Mouse (Mus musculus) erythroblast, embryonic 14.5 days (primary cell): ENCODE data around the gene Mid1. TPM values are rescaled to one million over a fixed set of nuclear protein-coding genes. Genes with fewer than 3 reads are reported as not detected.

Experiments used
- H3K27me3 ChIP-seq: 2 replicates; pipeline ENCODE4 v1.6.1; 2012; ENCODE audit warnings: inconsistent platforms; ENCODE audit not compliant: control insufficient read depth
- H3K36me3 ChIP-seq: 2 replicates; pipeline ENCODE4 v1.6.1; 2012; ENCODE audit warnings: mild to moderate bottlenecking, inconsistent platforms; ENCODE audit not compliant: control insufficient read depth
- H3K4me1 ChIP-seq: 2 replicates; pipeline ENCODE4 v1.6.1; 2012; ENCODE audit warnings: inconsistent platforms; ENCODE audit not compliant: control insufficient read depth
- H3K4me3 ChIP-seq: replicated peaks from 2 replicates; pipeline ENCODE3; 2012; ENCODE audit warnings: moderate library complexity, mild to moderate bottlenecking, inconsistent platforms
- H3K9me3 ChIP-seq: 2 replicates; pipeline ENCODE4 v1.6.1; 2012; ENCODE audit warnings: low read length, inconsistent platforms, mixed read lengths; ENCODE audit not compliant: control insufficient read depth
- GATA1 ChIP-seq: IDR thresholded peaks from 2 replicates; pipeline ENCODE4 v1.6.1; 2012; ENCODE audit warnings: low read length, inconsistent platforms, mixed read lengths
- TAL1 ChIP-seq: IDR thresholded peaks from 3 replicates; pipeline ENCODE4 v1.6.1; 2012; ENCODE audit warnings: low read length, inconsistent platforms, mixed read lengths
- polyA plus RNA-seq: library from polyadenylated mRNA; stranded (reverse); fragments of >175 nt; gene quantifications from 2 replicates; pipeline ENCODE4 v1.2.3, GENCODE M21; 2012

Mid1 gene
- polyA plus RNA-seq, 1 experiment, result 2.8 TPM

DNA sequence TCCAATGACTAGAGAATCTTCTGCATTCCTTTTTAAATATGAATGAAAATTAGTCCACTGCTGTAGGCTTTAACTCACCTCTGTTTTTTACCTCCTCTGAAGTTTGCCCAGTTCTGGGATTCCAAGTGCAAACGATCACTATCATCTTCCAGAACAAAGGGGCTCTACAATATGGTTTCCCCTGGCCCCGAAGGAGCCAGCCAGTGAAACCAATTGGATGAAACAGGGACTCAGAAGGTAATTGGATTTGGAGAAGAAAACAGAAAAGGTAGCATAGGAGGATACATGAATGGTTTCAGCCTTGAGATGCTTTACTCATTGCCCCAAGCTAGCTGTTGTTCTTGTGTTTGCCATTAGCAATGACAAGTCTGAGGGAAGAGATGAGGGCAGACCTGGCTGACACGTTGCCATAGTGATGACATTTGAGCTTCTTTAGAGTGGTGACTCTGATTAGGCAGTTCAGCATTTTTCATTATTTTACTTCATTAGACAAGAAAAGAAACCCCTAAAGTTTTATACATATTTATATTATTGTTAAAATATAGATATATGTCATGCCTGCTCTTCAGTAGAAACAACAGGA lies 50.5 kb downstream of the Mid1 start:
- no peaks in the 10 kb centered on the region for H3K4me1 ChIP-seq
- H3K9me3 ChIP-seq, result no peaks in the 10 kb centered on the region
- TF ChIP-seq TAL1, result no peak
- TF ChIP-seq GATA1, result no peak
- no peaks in the 10 kb centered on the region for H3K27me3 ChIP-seq
- H3K4me3 ChIP-seq, result no peak overlapping the region
- no peaks in the 10 kb centered on the region for H3K36me3 ChIP-seq

GRCm38 (mm10) chrX:169758001-169758400 lies 73.0 kb downstream of the Mid1 start:
- Histone ChIP-seq H3K27me3 (no peaks in the 10 kb centered on the region), H3K4me3 (no peak overlapping the region), H3K36me3 (no peaks in the 10 kb centered on the region), H3K4me1 (no peaks in the 10 kb centered on the region), H3K9me3 (no peaks in the 10 kb centered on the region)
- no peak for TF ChIP-seq TAL1
- no peak for TF ChIP-seq GATA1

GRCm38 (mm10) chrX:169779535-169779934 lies 94.5 kb downstream of the Mid1 start, which contains the start of gene 4933400A11Rik:
Gene 4933400A11Rik (minus strand): TSS chrX:169779635.
- no peaks in the 10 kb centered on the region for H3K36me3 ChIP-seq
- H3K4me1 ChIP-seq, result no peaks in the 10 kb centered on the region
- TF ChIP-seq GATA1, result no peak
- no peak for TF ChIP-seq TAL1
- no peaks in the 10 kb centered on the region for H3K27me3 ChIP-seq
- H3K9me3 ChIP-seq, result no peaks in the 10 kb centered on the region
- H3K4me3 ChIP-seq, result no peak within 1 kb of the TSS

DNA sequence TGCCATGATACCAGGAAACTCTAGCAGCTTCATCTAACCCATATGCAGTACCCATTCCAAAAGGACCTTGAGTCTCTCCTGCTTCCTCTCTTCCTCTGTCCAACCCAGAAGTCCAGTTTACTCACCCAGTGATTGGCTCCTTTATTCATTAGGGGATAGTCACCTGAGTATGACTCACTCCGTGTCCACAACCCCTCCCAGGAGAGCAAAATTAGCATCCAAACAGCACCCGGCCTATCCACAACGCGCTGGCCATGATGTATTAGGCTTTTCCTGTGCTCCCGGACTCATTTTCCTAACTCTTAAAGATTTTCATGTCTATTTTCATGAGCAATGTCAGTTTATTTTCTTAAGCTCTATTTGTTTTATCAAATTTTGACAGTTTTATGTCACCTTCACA lies 104.7 kb downstream of the Mid1 start:
- Histone ChIP-seq H3K4me3 (no peak overlapping the region), H3K27me3 (no peaks in the 10 kb centered on the region), H3K9me3 (no peaks in the 10 kb centered on the region), H3K4me1 (no peaks in the 10 kb centered on the region), H3K36me3 (no peaks in the 10 kb centered on the region)
- TF ChIP-seq TAL1 (no peak), GATA1 (no peak)

- no peaks in the 10 kb centered on the region for H3K4me1 ChIP-seq
Measured at GRCm38 (mm10) chrX:169792879-169793278, 107.9 kb downstream of the Mid1 start.

DNA sequence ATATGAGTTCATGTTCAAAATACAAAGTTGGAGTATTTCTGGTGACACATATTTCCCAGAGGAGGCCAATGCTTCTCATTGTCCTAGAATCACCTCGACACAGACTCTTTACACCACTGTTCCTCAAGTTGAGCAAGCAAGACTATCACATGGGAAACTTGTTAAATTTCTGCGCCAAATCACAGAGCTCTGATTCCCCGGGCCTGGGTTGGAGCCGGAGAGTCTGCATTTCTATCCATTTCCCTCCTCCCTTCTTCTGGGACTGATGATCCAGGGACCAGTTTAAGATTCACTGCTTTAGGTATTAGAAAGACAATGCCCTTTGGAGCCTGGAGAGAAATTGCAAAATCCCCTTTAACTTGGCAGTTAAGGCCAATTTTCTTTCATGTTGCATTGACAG lies 109.4 kb downstream of the Mid1 start:
- H3K36me3 ChIP-seq, result no peaks in the 10 kb centered on the region
- no peak overlapping the region for H3K4me3 ChIP-seq
- no peaks in the 10 kb centered on the region for H3K4me1 ChIP-seq
- H3K9me3 ChIP-seq, result no peaks in the 10 kb centered on the region
- H3K27me3 ChIP-seq, result no peaks in the 10 kb centered on the region
- TF ChIP-seq TAL1 (no peak), GATA1 (no peak)

More at GRCm38 (mm10) chrX:169792879-169793278, 107.9 kb downstream of the Mid1 start:
- no peaks in the 10 kb centered on the region for H3K36me3 ChIP-seq
- no peak overlapping the region for H3K4me3 ChIP-seq
- TF ChIP-seq GATA1 (no peak), TAL1 (no peak)
- H3K9me3 ChIP-seq, result no peaks in the 10 kb centered on the region
- H3K27me3 ChIP-seq, result no peaks in the 10 kb centered on the region

DNA sequence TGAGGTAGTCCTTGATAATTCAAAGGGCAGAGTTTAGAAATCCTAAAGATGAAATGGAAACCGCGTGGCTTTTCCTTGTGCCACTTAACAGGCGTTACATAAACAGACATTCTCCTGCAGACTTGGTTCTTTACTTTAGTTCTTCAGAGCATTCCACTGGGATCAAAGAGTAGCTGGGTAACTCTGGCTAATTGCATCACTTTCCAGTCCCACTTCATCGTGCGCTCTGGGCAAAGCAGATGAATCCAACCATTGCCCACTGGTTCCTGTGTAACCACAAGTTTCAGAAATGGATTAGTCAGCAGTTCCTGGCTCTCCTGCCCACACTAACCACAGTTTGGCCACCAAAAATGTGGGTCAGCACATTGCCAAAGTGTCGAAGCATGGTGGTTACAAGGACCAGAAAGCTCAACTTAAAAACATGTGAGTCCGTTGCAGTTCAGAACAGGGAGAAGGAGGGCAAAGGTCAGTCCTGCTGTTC lies 109.9 kb downstream of the Mid1 start:
- no peaks in the 10 kb centered on the region for H3K9me3 ChIP-seq
- H3K4me1 ChIP-seq, result no peaks in the 10 kb centered on the region
- TF ChIP-seq GATA1 (no peak), TAL1 (no peak)
- H3K36me3 ChIP-seq, result no peaks in the 10 kb centered on the region
- no peaks in the 10 kb centered on the region for H3K27me3 ChIP-seq
- H3K4me3 ChIP-seq, result no peak overlapping the region

DNA sequence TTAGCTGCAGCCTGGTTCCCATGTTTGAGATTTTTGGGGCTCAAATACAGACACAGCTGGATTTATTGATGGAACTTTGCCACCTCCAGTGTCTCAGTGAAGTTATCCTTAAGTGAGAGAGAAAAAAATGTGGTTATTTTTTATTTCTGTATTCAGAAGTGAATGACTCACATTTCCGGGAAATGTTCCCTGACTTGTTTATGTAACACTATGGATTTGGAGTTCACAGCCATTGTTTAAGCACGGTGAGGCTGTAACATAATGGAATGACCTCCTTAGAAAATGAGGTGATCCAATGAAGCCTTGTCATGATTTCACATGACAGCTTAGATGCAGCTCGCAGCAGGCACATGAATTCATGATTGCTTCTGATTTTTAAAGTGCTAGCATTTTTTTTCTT lies 112.1 kb downstream of the Mid1 start:
- Histone ChIP-seq H3K4me1 (no peaks in the 10 kb centered on the region), H3K9me3 (no peaks in the 10 kb centered on the region)
- TF ChIP-seq TAL1 (no peak), GATA1 (no peak)

DNA sequence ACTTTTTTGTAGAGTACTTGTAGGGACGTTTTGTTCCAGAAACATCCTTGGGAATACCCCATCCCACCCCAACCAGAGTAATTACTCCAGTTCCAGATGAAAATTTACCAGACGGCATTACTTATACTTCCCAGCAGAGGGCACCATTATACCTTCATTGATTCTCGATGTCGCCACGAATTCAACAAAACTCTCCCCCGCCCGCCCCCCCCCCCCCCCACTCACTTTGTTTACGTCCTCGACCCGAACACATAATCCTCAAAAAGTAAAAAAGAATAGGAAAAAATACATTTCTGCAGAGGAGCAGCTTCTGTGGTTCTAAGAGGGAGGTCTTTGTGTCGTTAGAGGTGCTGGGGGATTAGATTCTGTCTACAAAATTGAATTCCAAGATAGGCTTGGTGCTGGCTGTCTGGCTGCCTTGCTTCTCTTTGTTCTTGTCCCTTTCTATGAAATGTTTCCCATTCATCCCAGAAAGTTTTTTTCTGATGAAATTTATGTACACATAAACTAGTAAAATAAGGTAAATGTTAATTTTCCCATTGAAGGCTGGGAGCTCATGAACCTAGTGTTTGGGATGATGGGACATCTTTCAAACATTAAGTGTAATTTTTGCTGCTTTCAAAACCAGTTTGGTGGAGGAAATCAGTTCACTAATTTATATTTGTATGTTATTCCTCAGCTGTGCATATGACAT lies 114.1 kb downstream of the Mid1 start:
- H3K4me3 ChIP-seq, result no peak overlapping the region
- H3K4me1 ChIP-seq, result no peaks in the 10 kb centered on the region
- TF ChIP-seq GATA1 (no peak), TAL1 (no peak)

More for the DNA sequence above, 112.1 kb downstream of the Mid1 start:
- no peaks in the 10 kb centered on the region for H3K36me3 ChIP-seq
- no peak overlapping the region for H3K4me3 ChIP-seq
- H3K27me3 ChIP-seq, result no peaks in the 10 kb centered on the region

More for the DNA sequence above, 114.1 kb downstream of the Mid1 start:
- no peaks in the 10 kb centered on the region for H3K27me3 ChIP-seq
- H3K9me3 ChIP-seq, result no peaks in the 10 kb centered on the region
- H3K36me3 ChIP-seq, result no peaks in the 10 kb centered on the region
